Mouse (Mus musculus) mammary gland, adult 2 months (tissue): ENCODE measurements around the gene Gm13697. TPM values are rescaled to one million over a fixed set of nuclear protein-coding genes. Genes with fewer than 3 reads are reported as not detected.

Source experiments
- polyA plus RNA-seq: library from polyadenylated mRNA; depleted of rRNA; stranded (reverse); fragments of >200 nt; gene quantifications from 2 replicates; pipeline ENCODE4 v1.2.3, GENCODE M21; 2012; ENCODE audit warnings: low replicate concordance; rRNA removed

The Gm13697 gene
- not detected in 2 replicates for polyA plus RNA-seq

DNA sequence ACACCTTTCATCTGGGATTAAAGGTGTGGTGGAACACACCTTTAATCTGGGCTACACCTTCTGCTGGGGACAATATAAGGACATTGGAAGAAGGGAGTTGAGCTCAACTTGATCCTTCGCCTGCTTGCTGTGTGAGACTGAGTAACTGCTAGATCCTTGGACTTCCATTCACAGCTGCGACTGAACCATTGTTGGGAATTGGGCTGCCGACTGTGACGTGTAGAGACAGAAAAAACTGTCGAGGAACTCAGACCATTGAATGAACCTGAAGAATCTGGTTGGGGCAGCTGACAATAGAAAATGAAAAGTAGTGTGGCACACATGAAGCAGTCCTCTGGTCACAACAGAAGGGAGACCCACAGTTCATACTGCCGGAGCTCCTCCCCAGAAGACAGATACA, at the start of gene Gm13697:
Gene Gm13697, plus strand, starts transcription at position 301 of the 400 bp plus-strand sequence.

DNA sequence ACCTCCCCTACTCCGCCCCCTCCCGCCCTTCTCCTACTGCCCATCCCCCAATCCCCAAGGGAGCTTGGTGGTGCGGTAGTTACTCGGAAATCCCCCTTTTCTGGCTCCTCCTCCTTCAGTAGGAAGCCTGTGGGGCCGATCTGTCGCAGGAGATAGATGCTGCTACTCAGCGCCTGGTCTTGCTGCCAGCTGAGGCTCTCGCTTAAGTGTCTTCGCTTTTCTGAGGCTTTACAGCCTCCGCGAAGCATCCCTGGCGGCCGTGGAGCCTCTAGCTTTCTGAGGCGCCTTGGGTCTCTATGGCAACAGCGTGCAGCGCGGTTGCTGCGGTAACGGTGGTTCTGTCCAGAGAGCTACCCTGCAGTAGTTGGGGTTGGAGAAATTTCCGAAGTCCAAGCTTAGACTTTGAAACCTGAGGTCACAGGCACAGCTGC, 43.6 kb upstream of the Gm13697 start, which contains the start of gene Zswim2:
Gene Zswim2, minus strand, starts transcription at position 298 of the 431 bp plus-strand sequence.

DNA sequence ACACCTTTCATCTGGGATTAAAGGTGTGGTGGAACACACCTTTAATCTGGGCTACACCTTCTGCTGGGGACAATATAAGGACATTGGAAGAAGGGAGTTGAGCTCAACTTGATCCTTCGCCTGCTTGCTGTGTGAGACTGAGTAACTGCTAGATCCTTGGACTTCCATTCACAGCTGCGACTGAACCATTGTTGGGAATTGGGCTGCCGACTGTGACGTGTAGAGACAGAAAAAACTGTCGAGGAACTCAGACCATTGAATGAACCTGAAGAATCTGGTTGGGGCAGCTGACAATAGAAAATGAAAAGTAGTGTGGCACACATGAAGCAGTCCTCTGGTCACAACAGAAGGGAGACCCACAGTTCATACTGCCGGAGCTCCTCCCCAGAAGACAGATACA, 29.1 kb upstream of the Gm13697 start, which contains the start of gene Gm13698:
Gene Gm13698, plus strand, starts transcription at position 301 of the 400 bp plus-strand sequence.

DNA sequence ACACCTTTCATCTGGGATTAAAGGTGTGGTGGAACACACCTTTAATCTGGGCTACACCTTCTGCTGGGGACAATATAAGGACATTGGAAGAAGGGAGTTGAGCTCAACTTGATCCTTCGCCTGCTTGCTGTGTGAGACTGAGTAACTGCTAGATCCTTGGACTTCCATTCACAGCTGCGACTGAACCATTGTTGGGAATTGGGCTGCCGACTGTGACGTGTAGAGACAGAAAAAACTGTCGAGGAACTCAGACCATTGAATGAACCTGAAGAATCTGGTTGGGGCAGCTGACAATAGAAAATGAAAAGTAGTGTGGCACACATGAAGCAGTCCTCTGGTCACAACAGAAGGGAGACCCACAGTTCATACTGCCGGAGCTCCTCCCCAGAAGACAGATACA, 23.3 kb upstream of the Gm13697 start, which contains the start of gene Gm13693:
Gene Gm13693, plus strand, starts transcription at position 301 of the 400 bp plus-strand sequence.

DNA sequence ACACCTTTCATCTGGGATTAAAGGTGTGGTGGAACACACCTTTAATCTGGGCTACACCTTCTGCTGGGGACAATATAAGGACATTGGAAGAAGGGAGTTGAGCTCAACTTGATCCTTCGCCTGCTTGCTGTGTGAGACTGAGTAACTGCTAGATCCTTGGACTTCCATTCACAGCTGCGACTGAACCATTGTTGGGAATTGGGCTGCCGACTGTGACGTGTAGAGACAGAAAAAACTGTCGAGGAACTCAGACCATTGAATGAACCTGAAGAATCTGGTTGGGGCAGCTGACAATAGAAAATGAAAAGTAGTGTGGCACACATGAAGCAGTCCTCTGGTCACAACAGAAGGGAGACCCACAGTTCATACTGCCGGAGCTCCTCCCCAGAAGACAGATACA, 17.5 kb upstream of the Gm13697 start, which contains the start of gene Gm13695:
Gene Gm13695, plus strand, starts transcription at position 301 of the 400 bp plus-strand sequence.

DNA sequence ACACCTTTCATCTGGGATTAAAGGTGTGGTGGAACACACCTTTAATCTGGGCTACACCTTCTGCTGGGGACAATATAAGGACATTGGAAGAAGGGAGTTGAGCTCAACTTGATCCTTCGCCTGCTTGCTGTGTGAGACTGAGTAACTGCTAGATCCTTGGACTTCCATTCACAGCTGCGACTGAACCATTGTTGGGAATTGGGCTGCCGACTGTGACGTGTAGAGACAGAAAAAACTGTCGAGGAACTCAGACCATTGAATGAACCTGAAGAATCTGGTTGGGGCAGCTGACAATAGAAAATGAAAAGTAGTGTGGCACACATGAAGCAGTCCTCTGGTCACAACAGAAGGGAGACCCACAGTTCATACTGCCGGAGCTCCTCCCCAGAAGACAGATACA, 11.7 kb upstream of the Gm13697 start, which contains the start of gene Gm13696:
Gene Gm13696, plus strand, starts transcription at position 301 of the 400 bp plus-strand sequence.

DNA sequence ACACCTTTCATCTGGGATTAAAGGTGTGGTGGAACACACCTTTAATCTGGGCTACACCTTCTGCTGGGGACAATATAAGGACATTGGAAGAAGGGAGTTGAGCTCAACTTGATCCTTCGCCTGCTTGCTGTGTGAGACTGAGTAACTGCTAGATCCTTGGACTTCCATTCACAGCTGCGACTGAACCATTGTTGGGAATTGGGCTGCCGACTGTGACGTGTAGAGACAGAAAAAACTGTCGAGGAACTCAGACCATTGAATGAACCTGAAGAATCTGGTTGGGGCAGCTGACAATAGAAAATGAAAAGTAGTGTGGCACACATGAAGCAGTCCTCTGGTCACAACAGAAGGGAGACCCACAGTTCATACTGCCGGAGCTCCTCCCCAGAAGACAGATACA, 5.9 kb upstream of the Gm13697 start, which contains the start of gene Gm13694:
Gene Gm13694, plus strand, starts transcription at position 301 of the 400 bp plus-strand sequence.

DNA sequence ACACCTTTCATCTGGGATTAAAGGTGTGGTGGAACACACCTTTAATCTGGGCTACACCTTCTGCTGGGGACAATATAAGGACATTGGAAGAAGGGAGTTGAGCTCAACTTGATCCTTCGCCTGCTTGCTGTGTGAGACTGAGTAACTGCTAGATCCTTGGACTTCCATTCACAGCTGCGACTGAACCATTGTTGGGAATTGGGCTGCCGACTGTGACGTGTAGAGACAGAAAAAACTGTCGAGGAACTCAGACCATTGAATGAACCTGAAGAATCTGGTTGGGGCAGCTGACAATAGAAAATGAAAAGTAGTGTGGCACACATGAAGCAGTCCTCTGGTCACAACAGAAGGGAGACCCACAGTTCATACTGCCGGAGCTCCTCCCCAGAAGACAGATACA, 5.7 kb downstream of the Gm13697 start, which contains the start of gene Gm13691:
Gene Gm13691, plus strand, starts transcription at position 301 of the 400 bp plus-strand sequence.

Other genes with a start within 250 kb of the Gm13697 start
- 0.98 and 1.5 TPM in 2 replicates for gene Fam171b, start 172.1 kb upstream of the Gm13697 start, polyA plus RNA-seq
- gene Zswim2, start 43.5 kb upstream of the Gm13697 start, polyA plus RNA-seq, result not detected in 2 replicates
- gene Gm13698, start 29.1 kb upstream of the Gm13697 start, polyA plus RNA-seq, result not detected in 2 replicates
- gene Gm13693, start 23.2 kb upstream of the Gm13697 start, polyA plus RNA-seq, result not detected in 2 replicates
- gene Gm13695, start 17.4 kb upstream of the Gm13697 start, polyA plus RNA-seq, result not detected in 2 replicates
- gene Gm13696, start 11.6 kb upstream of the Gm13697 start, polyA plus RNA-seq, result not detected in 2 replicates
- gene Gm13694, start 5.8 kb upstream of the Gm13697 start, polyA plus RNA-seq, result not detected in 2 replicates
- not detected in 2 replicates for gene Gm13691, start 5.8 kb downstream of the Gm13697 start, polyA plus RNA-seq